Comparison of ENCODE assay signal across 19 mouse cellular contexts in the genomic region with DNA sequence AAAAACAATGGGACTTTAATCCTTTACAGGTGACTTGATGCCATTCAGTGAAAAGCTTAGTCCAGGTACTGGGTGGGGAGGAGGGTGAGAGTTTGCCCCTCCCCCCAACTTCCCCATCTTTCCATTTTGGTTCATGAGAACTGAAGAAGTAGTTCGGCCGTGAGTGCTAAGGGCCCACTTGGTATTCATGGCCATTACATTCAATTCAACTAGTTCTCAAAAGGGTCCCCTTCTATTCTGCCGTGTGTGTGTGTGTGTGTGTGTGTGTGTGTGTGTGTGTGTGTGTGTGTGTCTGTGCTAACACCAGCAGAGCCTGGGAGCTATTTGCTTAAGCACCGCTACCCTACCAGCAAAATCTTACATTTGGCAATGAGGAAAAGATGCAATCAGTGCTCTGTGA. TPM values are rescaled to one million over a fixed set of nuclear protein-coding genes. Genes with fewer than 3 reads are reported as not detected.
DNase-seq lines count a peak whose midpoint lies in the region; ATAC-seq lines count a peak whose summit lies in the region.
"Had no signal": no experiment of that assay in that cellular context is flagged by ENCODE, and none has a peak within 500 bp of the region (broad histone marks: within the 10 kb centered on the region; RNA-seq: fewer than 3 reads in every experiment).

No protein-coding gene starts in this region.

- WGBS in midbrain, embryonic 11.5 days, result 71% methylated on average over 4 of the region's 4 CpGs
- 73% methylated on average over 4 of the region's 4 CpGs for WGBS in midbrain, embryonic 10.5 days
- 49% methylated on average over 4 of the region's 4 CpGs for WGBS in forebrain, embryonic 14.5 days
- 49% methylated on average over 4 of the region's 4 CpGs for WGBS in hindbrain, embryonic 15.5 days
- 30% methylated on average over 4 of the region's 4 CpGs for WGBS in neural tube, embryonic 14.5 days
- WGBS in heart, embryonic 12.5 days, result 65% methylated on average over 4 of the region's 4 CpGs
- WGBS in intestine, embryonic 16.5 days, result 64% methylated on average over 4 of the region's 4 CpGs

- no peak overlapping the region for H3K4me2 ChIP-seq in midbrain, embryonic 11.5 days
- H3K4me2 ChIP-seq in forebrain, embryonic 14.5 days (ENCODE audit: low read length), result no peak overlapping the region
- no peak overlapping the region for H3K4me2 ChIP-seq in hindbrain, embryonic 15.5 days
- H3K4me2 ChIP-seq in neural tube, embryonic 14.5 days (ENCODE audit: low read depth, low read length), result no peak overlapping the region
- no peak overlapping the region for H3K4me2 ChIP-seq in heart, embryonic 12.5 days
- H3K4me2 ChIP-seq in intestine, embryonic 16.5 days (ENCODE audit: low read depth, low read length), result no peak overlapping the region
- H3K4me2 ChIP-seq: embryonic facial prominence, embryonic 12.5 days had no signal

- no peak overlapping the region for H3K27ac ChIP-seq in midbrain, embryonic 11.5 days (ENCODE audit: low read depth, low read length)
- H3K27ac ChIP-seq in midbrain, embryonic 10.5 days (replicated peaks), result no peak overlapping the region
- no peak overlapping the region for H3K27ac ChIP-seq in forebrain, embryonic 14.5 days (ENCODE audit: low read depth, low read length)
- no peak overlapping the region for H3K27ac ChIP-seq in hindbrain, embryonic 15.5 days (replicated peaks)
- H3K27ac ChIP-seq in neural tube, embryonic 14.5 days (ENCODE audit: low read depth, low read length), result no peak overlapping the region
- no peak overlapping the region for H3K27ac ChIP-seq in heart, embryonic 12.5 days (ENCODE audit: poor library complexity, severe bottlenecking)
- no peak overlapping the region for H3K27ac ChIP-seq in intestine, embryonic 16.5 days (ENCODE audit: low read length)
- H3K27ac ChIP-seq: embryonic facial prominence, embryonic 12.5 days; heart, adult 2 months had no signal

- no peak overlapping the region for H3K9ac ChIP-seq in midbrain, embryonic 11.5 days (ENCODE audit: low read length)
- no peak overlapping the region for H3K9ac ChIP-seq in forebrain, embryonic 14.5 days (ENCODE audit: low read length)
- no peak overlapping the region for H3K9ac ChIP-seq in hindbrain, embryonic 15.5 days
- H3K9ac ChIP-seq in neural tube, embryonic 14.5 days (replicated peaks; ENCODE audit: low read depth, low read length), result no peak overlapping the region
- no peak overlapping the region for H3K9ac ChIP-seq in heart, embryonic 12.5 days
- no peak overlapping the region for H3K9ac ChIP-seq in intestine, embryonic 16.5 days (ENCODE audit: low read depth, low read length)
- H3K9ac ChIP-seq: embryonic facial prominence, embryonic 12.5 days had no signal

- no peaks in the 10 kb centered on the region for H3K4me1 ChIP-seq in midbrain, embryonic 11.5 days (ENCODE audit: control insufficient read depth, insufficient read depth, low read length)
- H3K4me1 ChIP-seq in midbrain, embryonic 10.5 days, result peaks cover 12% of the 10 kb centered on the region; the same call in 1 of the 2 replicates
- no peaks in the 10 kb centered on the region for H3K4me1 ChIP-seq in forebrain, embryonic 14.5 days (ENCODE audit: control insufficient read depth, insufficient read depth, low read length)
- no peaks in the 10 kb centered on the region for H3K4me1 ChIP-seq in hindbrain, embryonic 15.5 days (replicated peaks)
- no peaks in the 10 kb centered on the region for H3K4me1 ChIP-seq in neural tube, embryonic 14.5 days (ENCODE audit: control insufficient read depth, insufficient read depth, low read length)
- no peaks in the 10 kb centered on the region for H3K4me1 ChIP-seq in heart, embryonic 12.5 days (replicated peaks)
- no peaks in the 10 kb centered on the region for H3K4me1 ChIP-seq in intestine, embryonic 16.5 days (ENCODE audit: control insufficient read depth, insufficient read depth, low read length)
- H3K4me1 ChIP-seq: embryonic facial prominence, embryonic 12.5 days had no signal

- no peaks in the 10 kb centered on the region for H3K9me3 ChIP-seq in midbrain, embryonic 11.5 days (ENCODE audit: control insufficient read depth, low read length)
- H3K9me3 ChIP-seq in midbrain, embryonic 10.5 days (replicated peaks), result no peaks in the 10 kb centered on the region
- H3K9me3 ChIP-seq in forebrain, embryonic 14.5 days (replicated peaks; ENCODE audit: control insufficient read depth, low read length), result no peaks in the 10 kb centered on the region
- no peaks in the 10 kb centered on the region for H3K9me3 ChIP-seq in hindbrain, embryonic 15.5 days
- H3K9me3 ChIP-seq in neural tube, embryonic 14.5 days (ENCODE audit: control insufficient read depth, low read length), result no peaks in the 10 kb centered on the region
- H3K9me3 ChIP-seq in heart, embryonic 12.5 days (replicated peaks), result no peaks in the 10 kb centered on the region
- H3K9me3 ChIP-seq in intestine, embryonic 16.5 days (ENCODE audit: control insufficient read depth, low read length), result no peaks in the 10 kb centered on the region
- H3K9me3 ChIP-seq: embryonic facial prominence, embryonic 12.5 days had no signal

- no peaks in the 10 kb centered on the region for H3K27me3 ChIP-seq in midbrain, embryonic 11.5 days (ENCODE audit: control insufficient read depth, insufficient read depth, low read length)
- no peaks in the 10 kb centered on the region for H3K27me3 ChIP-seq in midbrain, embryonic 10.5 days (ENCODE audit: low read depth, poor library complexity, severe bottlenecking)
- H3K27me3 ChIP-seq in forebrain, embryonic 14.5 days (replicated peaks; ENCODE audit: control insufficient read depth, insufficient read depth, low read length), result no peaks in the 10 kb centered on the region
- no peaks in the 10 kb centered on the region for H3K27me3 ChIP-seq in hindbrain, embryonic 15.5 days
- H3K27me3 ChIP-seq in neural tube, embryonic 14.5 days (ENCODE audit: control insufficient read depth, insufficient read depth, low read length), result no peaks in the 10 kb centered on the region
- no peaks in the 10 kb centered on the region for H3K27me3 ChIP-seq in heart, embryonic 12.5 days (replicated peaks)
- H3K27me3 ChIP-seq in intestine, embryonic 16.5 days (replicated peaks; ENCODE audit: control insufficient read depth, insufficient read depth, low read length), result no peaks in the 10 kb centered on the region
- H3K27me3 ChIP-seq: embryonic facial prominence, embryonic 12.5 days had no signal

- no peaks in the 10 kb centered on the region for H3K36me3 ChIP-seq in midbrain, embryonic 11.5 days (ENCODE audit: control insufficient read depth, insufficient read depth, low read length)
- H3K36me3 ChIP-seq in midbrain, embryonic 10.5 days, result no peaks in the 10 kb centered on the region
- no peaks in the 10 kb centered on the region for H3K36me3 ChIP-seq in forebrain, embryonic 14.5 days (ENCODE audit: control insufficient read depth, insufficient read depth, low read length)
- no peaks in the 10 kb centered on the region for H3K36me3 ChIP-seq in hindbrain, embryonic 15.5 days
- no peaks in the 10 kb centered on the region for H3K36me3 ChIP-seq in neural tube, embryonic 14.5 days (ENCODE audit: control insufficient read depth, insufficient read depth, low read length)
- no peaks in the 10 kb centered on the region for H3K36me3 ChIP-seq in heart, embryonic 12.5 days
- H3K36me3 ChIP-seq in intestine, embryonic 16.5 days (ENCODE audit: control insufficient read depth, insufficient read depth, low read length), result no peaks in the 10 kb centered on the region
- H3K36me3 ChIP-seq: embryonic facial prominence, embryonic 12.5 days had no signal

- no peak for DNase-seq in midbrain, embryonic 11.5 days (ENCODE audit: low spot score, missing footprints)
- DNase-seq in midbrain, embryonic 10.5 days (ENCODE audit: low spot score), result no peak
- peak; percentile 22 for DNase-seq in forebrain, embryonic 14.5 days (ENCODE audit: low spot score)
- no peak for DNase-seq in adrenal gland, postnatal 4 days (ENCODE audit: low spot score in 2 of 2)
- DNase-seq: cerebellum, adult 8-10 months; gastrocnemius, postnatal 14 days; heart, adult 2 months; kidney, adult 9 months; kidney, postnatal 25 days; left cerebral cortex, postnatal 4 days; liver; thymus, postnatal 14 days had no signal

- ATAC-seq in midbrain, embryonic 11.5 days (ENCODE audit: low FRiP score), result peak; percentile 39; the same call in 1 of the 2 replicates
- ATAC-seq in forebrain, embryonic 14.5 days, result peak; percentile 64
- ATAC-seq in hindbrain, embryonic 15.5 days (ENCODE audit: low FRiP score, low read depth), result peak; percentile 69; the same call in 1 of the 2 replicates
- ATAC-seq in neural tube, embryonic 14.5 days (ENCODE audit: low read depth), result peak; percentile 62; the same call in 1 of the 2 replicates
- ATAC-seq in heart, embryonic 12.5 days (ENCODE audit: insufficient number of reproducible peaks, low FRiP score), result no peak
- ATAC-seq in intestine, embryonic 16.5 days, result no peak
- ATAC-seq: lung, postnatal 0 days had no signal

- no peak overlapping the region for H3K4me3 ChIP-seq in midbrain, embryonic 11.5 days (ENCODE audit: low read depth, low read length)
- no peak overlapping the region for H3K4me3 ChIP-seq in midbrain, embryonic 10.5 days
- H3K4me3 ChIP-seq in forebrain, embryonic 14.5 days (ENCODE audit: low read depth, low read length), result no peak overlapping the region
- H3K4me3 ChIP-seq in hindbrain, embryonic 15.5 days, result no peak overlapping the region
- no peak overlapping the region for H3K4me3 ChIP-seq in neural tube, embryonic 14.5 days (ENCODE audit: low read depth, low read length)
- no peak overlapping the region for H3K4me3 ChIP-seq in heart, embryonic 12.5 days
- H3K4me3 ChIP-seq in intestine, embryonic 16.5 days (ENCODE audit: low read length), result no peak overlapping the region
- H3K4me3 ChIP-seq: embryonic facial prominence, embryonic 12.5 days; erythroblast, embryonic 14.5 days; heart, adult 2 months had no signal

RNA-seq across cellular contexts. Expression of a gene that starts 33.2 kb away (rescaled TPM):
- 2.5 and 2.6 TPM in 2 replicates for polyA plus RNA-seq in midbrain, embryonic 11.5 days (2014; fragmentation: Nextera tagmentation; extraction: Ambion mirVana)
- polyA plus RNA-seq in midbrain, embryonic 10.5 days (2016; fragmentation: Nextera tagmentation; extraction: Ambion mirVana), result 1.9 and 2.0 TPM in 2 replicates
- polyA plus RNA-seq in forebrain, embryonic 14.5 days (2014; fragmentation: Nextera tagmentation; extraction: Ambion mirVana), result 2.6 and 2.7 TPM in 2 replicates
- 2.9 and 3.6 TPM in 2 replicates for polyA plus RNA-seq in hindbrain, embryonic 15.5 days (2015; fragmentation: Nextera tagmentation; extraction: Ambion mirVana)
- 0.95 and 1.9 TPM in 2 replicates for polyA plus RNA-seq in neural tube, embryonic 14.5 days (2014; fragmentation: Nextera tagmentation; extraction: Ambion mirVana)
- polyA plus RNA-seq in heart, embryonic 12.5 days (2016; fragmentation: Nextera tagmentation; extraction: Ambion mirVana), result 0.99 and 1.1 TPM in 2 replicates
- polyA plus RNA-seq in intestine, embryonic 16.5 days (2015; fragmentation: Nextera tagmentation; extraction: Ambion mirVana), result 2.1 and 2.4 TPM in 2 replicates
- 1 to 10 TPM; 3.0 to 3.4 TPM for total RNA-seq in adrenal gland, postnatal 4 days (2021)
- polyA plus RNA-seq: erythroblast, embryonic 14.5 days had no signal

Comparison
In these comparisons a context has a peak if more than half of its experiments do, and no peak if none do; other contexts are left out.
1. ATAC-seq: peak in midbrain, embryonic 11.5 days (single experiment), forebrain, embryonic 14.5 days (single experiment), hindbrain, embryonic 15.5 days (single experiment) and neural tube, embryonic 14.5 days (single experiment); none in heart, embryonic 12.5 days (single experiment) and intestine, embryonic 16.5 days (single experiment).